In the genomic region with DNA sequence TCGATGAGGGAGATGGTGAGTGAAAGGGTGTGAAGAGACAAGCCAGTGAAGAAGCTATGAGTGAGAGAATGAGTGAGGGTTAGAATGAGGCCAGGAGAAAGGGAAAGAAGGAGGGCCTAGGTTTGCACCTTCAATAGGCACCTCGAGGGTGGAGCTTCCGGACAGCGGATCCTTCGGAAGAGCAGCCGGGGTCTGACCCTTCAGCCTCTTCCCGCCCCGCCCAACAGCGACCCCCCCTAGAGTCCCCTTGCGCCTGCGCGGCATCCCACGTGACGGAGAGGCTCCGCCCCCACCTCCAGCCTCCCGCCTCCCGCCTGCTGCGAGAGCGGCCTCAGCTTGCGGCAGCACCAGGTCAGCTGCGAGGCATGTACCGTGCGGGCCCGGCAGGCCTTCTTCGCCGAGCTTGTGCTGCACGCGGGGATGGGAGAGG, we compare ENCODE assay signal across 8 mouse cellular contexts. TPM values are rescaled to one million over a fixed set of nuclear protein-coding genes. Genes with fewer than 3 reads are reported as not detected.
DNase-seq lines count a peak whose midpoint lies in the region; ATAC-seq and TF ChIP-seq lines count a peak whose summit lies in the region.

Klhl22 (plus strand) TSS at position 275 of the 430 bp plus-strand sequence.

- peak; percentile 53; the same call in 1 of the 2 replicates for TF ChIP-seq POLR2A in thymus, adult 2 months (IDR thresholded peaks at IDR 0.05; ENCODE audit: control insufficient read depth, extremely low read depth, insufficient read depth, low read length, poor library complexity)

- H3K4me1 ChIP-seq in hindbrain, embryonic 10.5 days (replicated peaks), result peaks cover 27% of the 10 kb centered on the region
- H3K4me1 ChIP-seq in lung, embryonic 15.5 days, result peaks cover 17% of the 10 kb centered on the region
- H3K4me1 ChIP-seq in thymus, adult 2 months (replicated peaks; ENCODE audit: control insufficient read depth, insufficient read depth, low read length), result peaks cover 9% of the 10 kb centered on the region

- TF ChIP-seq CTCF in thymus, adult 2 months (IDR thresholded peaks at IDR 0.05; ENCODE audit: borderline replicate concordance, control insufficient read depth, extremely low read depth, insufficient read depth, low read length, poor library complexity), result no peak

- H3K36me3 ChIP-seq in hindbrain, embryonic 10.5 days, result peaks cover 19% of the 10 kb centered on the region
- peaks cover 5% of the 10 kb centered on the region; the same call in 1 of the 2 replicates for H3K36me3 ChIP-seq in lung, embryonic 15.5 days
- no peaks in the 10 kb centered on the region for H3K36me3 ChIP-seq in thymus, adult 2 months (ENCODE audit: control insufficient read depth, insufficient read depth, low read length)

- peak within 1 kb of the TSS; percentile 89 for H3K4me2 ChIP-seq in lung, embryonic 15.5 days

- peaks cover 2% of the 10 kb centered on the region; the same call in 1 of the 2 replicates for H3K9me3 ChIP-seq in hindbrain, embryonic 10.5 days
- no peaks in the 10 kb centered on the region for H3K9me3 ChIP-seq in lung, embryonic 15.5 days

- DNase-seq in MN1 (ENCODE audit: low spot score), result peak; percentile 89
- peak; percentile 91 for DNase-seq in cerebellum, adult 9-11 months
- DNase-seq in frontal cortex, adult 2 months (ENCODE audit: extremely low spot score in 1 of 2, low spot score in 1 of 2), result peak; percentile 68 to 93
- DNase-seq in hindbrain, embryonic 10.5 days (ENCODE audit: low spot score), result peak; percentile 94
- peak; percentile 56 for DNase-seq in layer of hippocampus, adult 9-10 months (ENCODE audit: low spot score)
- peak; percentile 88 for DNase-seq in ovary, adult 18-20 months (ENCODE audit: low spot score)
- DNase-seq in thymus, adult 2 months, result peak; percentile 97

- H3K4me3 ChIP-seq in hindbrain, embryonic 10.5 days, result peak within 1 kb of the TSS; percentile 65
- peak within 1 kb of the TSS; percentile 59 for H3K4me3 ChIP-seq in lung, embryonic 15.5 days
- peak within 1 kb of the TSS; percentile 59 for H3K4me3 ChIP-seq in thymus, adult 2 months (ENCODE audit: control insufficient read depth, insufficient read depth, low read length)

- H3K27me3 ChIP-seq in hindbrain, embryonic 10.5 days (ENCODE audit: insufficient read depth, poor library complexity, severe bottlenecking), result peaks cover 32% of the 10 kb centered on the region
- no peaks in the 10 kb centered on the region for H3K27me3 ChIP-seq in lung, embryonic 15.5 days
- no peaks in the 10 kb centered on the region for H3K27me3 ChIP-seq in thymus, adult 2 months (ENCODE audit: control insufficient read depth, insufficient read depth, low read length)

- H3K9ac ChIP-seq in lung, embryonic 15.5 days, result peak within 1 kb of the TSS; percentile 75

- ATAC-seq in lung, embryonic 15.5 days (ENCODE audit: borderline replicate concordance, extremely low read depth, low FRiP score, low TSS enrichment), result peak; percentile 97

- H3K27ac ChIP-seq in hindbrain, embryonic 10.5 days, result peak within 1 kb of the TSS; percentile 94
- peak within 1 kb of the TSS; percentile 35 for H3K27ac ChIP-seq in lung, embryonic 15.5 days
- H3K27ac ChIP-seq in thymus, adult 2 months (ENCODE audit: control insufficient read depth, insufficient read depth, low read length), result no peak within 1 kb of the TSS

- WGBS in hindbrain, embryonic 10.5 days, result 1% methylated on average over 28 of the region's 28 CpGs
- 2% methylated on average over 28 of the region's 28 CpGs for WGBS in lung, embryonic 15.5 days
- WGBS in thymus, adult 2 months, result under 1% methylated on average over 28 of the region's 28 CpGs

RNA-seq across cellular contexts. Expression of gene Klhl22, which starts in this region (rescaled TPM):
- 88.5 and 106 TPM in 2 replicates for polyA plus RNA-seq in frontal cortex, adult 2 months (2012; rRNA removed)
- polyA plus RNA-seq in hindbrain, embryonic 10.5 days (2016; fragmentation: Nextera tagmentation; extraction: Ambion mirVana), result 57.5 TPM in 2 replicates
- polyA plus RNA-seq in lung, embryonic 15.5 days (2015; fragmentation: Nextera tagmentation; extraction: Ambion mirVana), result 61.2 and 66.0 TPM in 2 replicates
- polyA plus RNA-seq in thymus, adult 2 months (2012; rRNA removed), result 72.7 and 75.1 TPM in 2 replicates
